8 mouse cellular contexts compared by ENCODE assay signal in the genomic region with DNA sequence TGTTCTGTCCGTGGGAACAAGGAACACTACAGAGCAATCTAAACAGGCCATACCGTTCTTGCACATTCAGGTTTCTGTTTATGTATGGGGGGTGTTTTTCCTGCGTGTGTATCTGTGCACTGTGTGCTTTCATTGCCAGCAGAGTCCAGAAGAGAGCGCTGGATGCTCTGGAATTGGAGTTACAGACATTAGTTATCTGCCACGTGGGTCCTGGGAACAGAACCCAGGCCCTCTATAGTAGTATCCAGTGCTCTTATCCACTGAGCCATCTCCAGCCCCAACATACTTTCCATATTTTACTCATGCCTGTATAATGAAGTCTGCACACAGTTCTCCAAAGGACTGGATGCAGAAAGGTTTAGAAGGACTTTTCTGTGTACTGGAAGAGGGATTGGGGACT. TPM values are rescaled to one million over a fixed set of nuclear protein-coding genes. Genes with fewer than 3 reads are reported as not detected.
A peak's percentile ranks its signal among the peaks of the same experiment; 100 is the strongest.
DNase-seq lines count a peak whose midpoint lies in the region; ATAC-seq and TF ChIP-seq lines count a peak whose summit lies in the region.

No protein-coding gene starts in this region.

- H3K9me3 ChIP-seq in heart, embryonic 13.5 days, result no peaks in the 10 kb centered on the region
- no peaks in the 10 kb centered on the region for H3K9me3 ChIP-seq in ES-Bruce4 (replicated peaks; ENCODE audit: control insufficient read depth, insufficient read depth, low read length, poor library complexity, severe bottlenecking)
- H3K9me3 ChIP-seq in forebrain, embryonic 15.5 days, result no peaks in the 10 kb centered on the region
- H3K9me3 ChIP-seq in liver, postnatal 0 days (ENCODE audit: low read length), result no peaks in the 10 kb centered on the region

- H3K36me3 ChIP-seq in heart, embryonic 13.5 days, result no peaks in the 10 kb centered on the region
- H3K36me3 ChIP-seq in ES-Bruce4 (ENCODE audit: control insufficient read depth, insufficient read depth, low read length, poor library complexity, severe bottlenecking), result no peaks in the 10 kb centered on the region
- H3K36me3 ChIP-seq in forebrain, embryonic 15.5 days, result no peaks in the 10 kb centered on the region
- H3K36me3 ChIP-seq in liver, postnatal 0 days (replicated peaks; ENCODE audit: insufficient read depth, low read length), result no peaks in the 10 kb centered on the region

- H3K27ac ChIP-seq in heart, embryonic 13.5 days (replicated peaks), result peak overlapping the region; percentile 66
- no peak overlapping the region for H3K27ac ChIP-seq in ES-Bruce4 (ENCODE audit: insufficient read depth, low read length)
- peak overlapping the region; percentile 80 for H3K27ac ChIP-seq in forebrain, embryonic 15.5 days (replicated peaks)
- H3K27ac ChIP-seq in liver, postnatal 0 days (ENCODE audit: low read depth), result no peak overlapping the region

- H3K4me1 ChIP-seq in heart, embryonic 13.5 days, result peaks cover 49% of the 10 kb centered on the region
- no peaks in the 10 kb centered on the region for H3K4me1 ChIP-seq in ES-Bruce4 (ENCODE audit: control insufficient read depth, insufficient read depth, low read length)
- H3K4me1 ChIP-seq in forebrain, embryonic 15.5 days, result peaks cover 30% of the 10 kb centered on the region
- H3K4me1 ChIP-seq in liver, postnatal 0 days (ENCODE audit: insufficient read depth), result peaks cover 3% of the 10 kb centered on the region

- H3K4me2 ChIP-seq in heart, embryonic 13.5 days, result peak overlapping the region; percentile 87
- H3K4me2 ChIP-seq in forebrain, embryonic 15.5 days (replicated peaks), result peak overlapping the region; percentile 75
- H3K4me2 ChIP-seq in liver, postnatal 0 days (ENCODE audit: low read depth, low read length), result peak overlapping the region; percentile 93

- ATAC-seq in heart, embryonic 13.5 days (ENCODE audit: extremely low read depth, insufficient number of reproducible peaks, low FRiP score, low TSS enrichment), result no peak
- no peak; the same call in 1 of the 2 replicates for ATAC-seq in forebrain, embryonic 15.5 days (replicated peaks)
- no peak for ATAC-seq in liver, postnatal 0 days

- TF ChIP-seq EP300 in ES-Bruce4 (IDR thresholded peaks at IDR 0.05; ENCODE audit: insufficient read depth, low read depth, low read length), result no peak
- no peak for TF ChIP-seq EP300 in liver, postnatal 0 days (IDR thresholded peaks at IDR 0.05; ENCODE audit: low read depth)

- peak overlapping the region; percentile 89 for H3K9ac ChIP-seq in heart, embryonic 13.5 days
- H3K9ac ChIP-seq in ES-Bruce4 (ENCODE audit: low read depth, poor library complexity, severe bottlenecking), result peak overlapping the region; percentile 38
- H3K9ac ChIP-seq in forebrain, embryonic 15.5 days (replicated peaks), result peak overlapping the region; percentile 81
- H3K9ac ChIP-seq in liver, postnatal 0 days (replicated peaks), result peak overlapping the region; percentile 65

- no peak for TF ChIP-seq POLR2A in ES-Bruce4 (IDR thresholded peaks at IDR 0.05; ENCODE audit: insufficient read depth, low read length)

- H3K27me3 ChIP-seq in heart, embryonic 13.5 days (replicated peaks), result no peaks in the 10 kb centered on the region; the same call in 1 of the 2 replicates
- no peaks in the 10 kb centered on the region for H3K27me3 ChIP-seq in ES-Bruce4 (ENCODE audit: control insufficient read depth, insufficient read depth, low read length, poor library complexity, severe bottlenecking)
- no peaks in the 10 kb centered on the region for H3K27me3 ChIP-seq in forebrain, embryonic 15.5 days
- H3K27me3 ChIP-seq in liver, postnatal 0 days (ENCODE audit: insufficient read depth, low read length), result no peaks in the 10 kb centered on the region

- WGBS in heart, embryonic 13.5 days, result 3% methylated on average over 5 of the region's 5 CpGs
- WGBS in forebrain, embryonic 15.5 days, result under 1% methylated on average over 5 of the region's 5 CpGs
- WGBS in liver, postnatal 0 days (ENCODE audit: insufficient replicate concordance), result 1% methylated on average over 5 of the region's 5 CpGs

- H3K4me3 ChIP-seq in heart, embryonic 13.5 days, result peak overlapping the region; percentile 87
- H3K4me3 ChIP-seq in ES-Bruce4 (ENCODE audit: low read depth, low read length), result peak overlapping the region; percentile 81
- peak overlapping the region; percentile 97 for H3K4me3 ChIP-seq in forebrain, embryonic 15.5 days
- H3K4me3 ChIP-seq in liver, postnatal 0 days (ENCODE audit: low read depth, low read length), result peak overlapping the region; percentile 69

- DNase-seq in heart, adult 9 months (ENCODE audit: low spot score in 2 of 2), result no peak
- DNase-seq in liver, postnatal 0 days, result no peak
- DNase-seq in frontal cortex, postnatal 14 days (ENCODE audit: low spot score in 2 of 2), result no peak
- no peak for DNase-seq in urinary bladder, adult 2 months (ENCODE audit: low spot score)
- DNase-seq in urinary bladder, adult 18-20 months (ENCODE audit: low spot score in 2 of 2), result no peak

- TF ChIP-seq CTCF in ES-Bruce4 (IDR thresholded peaks at IDR 0.05; ENCODE audit: low read depth, low read length), result no peak
- TF ChIP-seq CTCF in liver, postnatal 0 days (IDR thresholded peaks at IDR 0.05; ENCODE audit: low read depth), result 0 out of 2 replicates have a peak, but pooled peaks have one; percentile 2

RNA-seq across cellular contexts. Expression of a gene that starts 0.6 kb away (rescaled TPM):
- 64.6 and 71.2 TPM in 2 replicates for polyA plus RNA-seq in heart, embryonic 13.5 days (2015; fragmentation: Nextera tagmentation; extraction: Ambion mirVana)
- 23.2 and 24.0 TPM in 2 replicates for polyA plus RNA-seq in ES-Bruce4 (2011; ENCODE audit: insufficient read depth, insufficient read length, low read depth, missing spikeins)
- 163 and 175 TPM in 2 replicates for polyA plus RNA-seq in forebrain, embryonic 15.5 days (2015; fragmentation: Nextera tagmentation; extraction: Ambion mirVana)
- polyA plus RNA-seq in liver, postnatal 0 days (2015; fragmentation: Nextera tagmentation; extraction: Ambion mirVana), result 5.5 and 6.1 TPM in 2 replicates
- polyA plus RNA-seq in urinary bladder, adult 2 months (2012; rRNA removed), result 38.2 and 51.0 TPM in 2 replicates

RNA-seq across cellular contexts. Expression of a gene that starts 18.3 kb away (rescaled TPM):
- polyA plus RNA-seq in heart, embryonic 13.5 days (2015; fragmentation: Nextera tagmentation; extraction: Ambion mirVana), result 348 and 374 TPM in 2 replicates
- polyA plus RNA-seq in ES-Bruce4 (2011; ENCODE audit: insufficient read depth, insufficient read length, low read depth, missing spikeins), result 284 and 309 TPM in 2 replicates
- polyA plus RNA-seq in forebrain, embryonic 15.5 days (2015; fragmentation: Nextera tagmentation; extraction: Ambion mirVana), result 543 and 563 TPM in 2 replicates
- polyA plus RNA-seq in liver, postnatal 0 days (2015; fragmentation: Nextera tagmentation; extraction: Ambion mirVana), result 109 and 113 TPM in 2 replicates
- 178 and 181 TPM in 2 replicates for polyA plus RNA-seq in urinary bladder, adult 2 months (2012; rRNA removed)

RNA-seq across cellular contexts. Expression of a gene that starts 46.3 kb away (rescaled TPM):
- 1.2 and 1.6 TPM in 2 replicates for polyA plus RNA-seq in heart, embryonic 13.5 days (2015; fragmentation: Nextera tagmentation; extraction: Ambion mirVana)
- polyA plus RNA-seq in ES-Bruce4 (2011; ENCODE audit: insufficient read depth, insufficient read length, low read depth, missing spikeins), result 0.25 TPM in 1 of 2 replicates, not detected in the other
- polyA plus RNA-seq in forebrain, embryonic 15.5 days (2015; fragmentation: Nextera tagmentation; extraction: Ambion mirVana), result 1.5 and 1.6 TPM in 2 replicates
- 0.06 and 0.07 TPM in 2 replicates for polyA plus RNA-seq in liver, postnatal 0 days (2015; fragmentation: Nextera tagmentation; extraction: Ambion mirVana)
- 1.1 and 2.0 TPM in 2 replicates for polyA plus RNA-seq in urinary bladder, adult 2 months (2012; rRNA removed)

RNA-seq across cellular contexts. Expression of a gene that starts 54.4 kb away (rescaled TPM):
- 520 and 554 TPM in 2 replicates for polyA plus RNA-seq in heart, embryonic 13.5 days (2015; fragmentation: Nextera tagmentation; extraction: Ambion mirVana)
- 1.6 and 5.6 TPM in 2 replicates for polyA plus RNA-seq in ES-Bruce4 (2011; ENCODE audit: insufficient read depth, insufficient read length, low read depth, missing spikeins)
- 0.65 and 0.69 TPM in 2 replicates for polyA plus RNA-seq in forebrain, embryonic 15.5 days (2015; fragmentation: Nextera tagmentation; extraction: Ambion mirVana)
- polyA plus RNA-seq in liver, postnatal 0 days (2015; fragmentation: Nextera tagmentation; extraction: Ambion mirVana), result 1.9 TPM in 1 of 2 replicates, not detected in the other
- polyA plus RNA-seq in urinary bladder, adult 2 months (2012; rRNA removed), result 199 and 332 TPM in 2 replicates

Comparison
In these comparisons a context has a peak if more than half of its experiments do, and no peak if none do; other contexts are left out.
1. H3K27ac ChIP-seq: peak in heart, embryonic 13.5 days (single experiment) and forebrain, embryonic 15.5 days (single experiment); none in ES-Bruce4 (single experiment) and liver, postnatal 0 days (single experiment).
2. H3K9ac ChIP-seq: peak in every context shown above with its lines; median percentile 89 in heart, embryonic 13.5 days; 81 in forebrain, embryonic 15.5 days; 65 in liver, postnatal 0 days; 38 in ES-Bruce4.
3. Peak in every context shown above with its lines, with median percentiles within 50 percentile points of each other: H3K4me2 ChIP-seq and H3K4me3 ChIP-seq.